Mouse (Mus musculus) C2C12 (cell line): ENCODE measurements around the gene Bmp6.

Experiments used
- CEBPB ChIP-seq: IDR thresholded peaks from one replicate; pipeline ENCODE4 v1.6.1; 2011; ENCODE audit warnings: low read depth, mild to moderate bottlenecking, control low read depth, moderate library complexity
- CTCF ChIP-seq: IDR thresholded peaks from one replicate; pipeline ENCODE4 v1.5.1; 2011; ENCODE audit not compliant: control insufficient read depth, insufficient read depth, insufficient read length
- MAX ChIP-seq: IDR thresholded peaks from one replicate; pipeline ENCODE4 v1.6.1; 2011; ENCODE audit warnings: mild to moderate bottlenecking, control low read depth
- MYOD1 ChIP-seq: IDR thresholded peaks from one replicate; pipeline ENCODE4 v1.6.1; 2011; ENCODE audit warnings: low read depth; ENCODE audit not compliant: control insufficient read depth, insufficient read length
- MYOG ChIP-seq: IDR thresholded peaks from one replicate; pipeline ENCODE4 v1.6.1; 2011; ENCODE audit not compliant: control insufficient read depth, insufficient read length; ENCODE audit errors: extremely low read depth

- no peak for TF ChIP-seq CTCF
- no peak for TF ChIP-seq CEBPB
- no peak for TF ChIP-seq MAX
- TF ChIP-seq MYOG, result no peak
- TF ChIP-seq MYOD1, result no peak
These were observed 184.7 kb downstream of the Bmp6 start for GRCm38 (mm10) chr13:38529576-38529975.
